Mouse (Mus musculus): Measurements from ENCODE around the gene Tanc2. TPM values are rescaled to one million over a fixed set of nuclear protein-coding genes. Genes with fewer than 3 reads are reported as not detected.

The Tanc2 gene
- polyA plus RNA-seq, 1 experiment from 2014 or later, result 9.5 TPM

- peaks cover 17% of the 10 kb centered on the region for H3K4me1 ChIP-seq
- H3K4me3 ChIP-seq, result no peak overlapping the region; the same call in 1 of the 2 replicates
- WGBS, result 57% methylated on average over 10 of the region's 10 CpGs
- ATAC-seq (ENCODE audit: insufficient number of reproducible peaks, low FRiP score, low TSS enrichment, low read depth), result no peak
- H3K27ac ChIP-seq, result no peak overlapping the region
- no peaks in the 10 kb centered on the region for H3K9me3 ChIP-seq
- H3K4me2 ChIP-seq, result peak overlapping the region; percentile 100; the same call in 1 of the 2 replicates
- H3K27me3 ChIP-seq, result peaks cover 51% of the 10 kb centered on the region
- H3K9ac ChIP-seq, result no peak overlapping the region
- H3K36me3 ChIP-seq, result no peaks in the 10 kb centered on the region
Observed at GRCm38 (mm10) chr11:105968948-105969347, 379.2 kb downstream of the Tanc2 start.

GRCm38 (mm10) chr11:105969516-105969915 is 379.7 kb downstream of the Tanc2 start:
- Histone ChIP-seq H3K9ac (no peak overlapping the region), H3K27ac (no peak overlapping the region), H3K9me3 (no peaks in the 10 kb centered on the region), H3K36me3 (no peaks in the 10 kb centered on the region), H3K4me3 (no peak overlapping the region), H3K27me3 (peaks cover 51% of the 10 kb centered on the region), H3K4me2 (no peak overlapping the region), H3K4me1 (peaks cover 17% of the 10 kb centered on the region)
- WGBS, result 56% methylated on average over 1 of the region's 1 CpGs
- no peak for ATAC-seq (ENCODE audit: insufficient number of reproducible peaks, low FRiP score, low TSS enrichment, low read depth)

- H3K4me3 ChIP-seq, result no peak overlapping the region
- no peak overlapping the region for H3K27ac ChIP-seq
- H3K4me1 ChIP-seq, result no peaks in the 10 kb centered on the region
- H3K27me3 ChIP-seq, result peaks cover 10% of the 10 kb centered on the region
- no peak for ATAC-seq (ENCODE audit: insufficient number of reproducible peaks, low FRiP score, low TSS enrichment, low read depth)
- no peaks in the 10 kb centered on the region for H3K36me3 ChIP-seq
- H3K9ac ChIP-seq, result no peak overlapping the region
- WGBS, result 84% methylated on average over 6 of the region's 6 CpGs
- no peaks in the 10 kb centered on the region for H3K9me3 ChIP-seq
- H3K4me2 ChIP-seq, result no peak overlapping the region
Observed at GRCm38 (mm10) chr11:105974593-105974992, 384.8 kb downstream of the Tanc2 start.

- H3K9me3 ChIP-seq, result no peaks in the 10 kb centered on the region
- no peak for ATAC-seq (ENCODE audit: insufficient number of reproducible peaks, low FRiP score, low TSS enrichment, low read depth)
- no peak overlapping the region for H3K4me2 ChIP-seq
- WGBS, result 66% methylated on average over 3 of the region's 3 CpGs
- H3K9ac ChIP-seq, result no peak overlapping the region
- H3K36me3 ChIP-seq, result no peaks in the 10 kb centered on the region
- no peak overlapping the region for H3K4me3 ChIP-seq
- H3K27ac ChIP-seq, result no peak overlapping the region
- peaks cover 5% of the 10 kb centered on the region for H3K27me3 ChIP-seq
- no peaks in the 10 kb centered on the region for H3K4me1 ChIP-seq
Observed at GRCm38 (mm10) chr11:105975050-105975449, 385.3 kb downstream of the Tanc2 start.

DNA sequence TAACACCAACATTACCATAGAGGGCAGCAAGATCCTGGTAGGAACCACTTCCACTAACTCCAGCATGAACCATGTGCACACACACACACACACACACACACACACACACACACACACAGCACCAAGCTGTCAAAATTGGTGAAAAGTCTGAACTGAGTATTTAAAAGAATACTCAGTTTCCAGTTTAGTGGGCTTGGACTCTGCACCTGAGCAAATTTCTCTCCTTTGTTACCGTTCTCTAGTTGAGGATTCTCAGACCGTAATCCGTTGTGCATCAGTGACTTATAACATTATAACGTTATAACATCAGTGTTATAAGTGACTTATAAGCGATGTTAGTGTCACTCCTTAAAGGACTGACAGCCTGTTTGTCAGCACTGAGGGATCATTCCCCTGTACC is 385.9 kb downstream of the Tanc2 start:
- Histone ChIP-seq H3K27me3 (no peaks in the 10 kb centered on the region), H3K4me2 (no peak overlapping the region), H3K36me3 (no peaks in the 10 kb centered on the region), H3K27ac (no peak overlapping the region), H3K4me1 (no peaks in the 10 kb centered on the region), H3K9ac (no peak overlapping the region), H3K4me3 (no peak overlapping the region), H3K9me3 (no peaks in the 10 kb centered on the region)
- no peak for ATAC-seq (ENCODE audit: insufficient number of reproducible peaks, low FRiP score, low TSS enrichment, low read depth)
- 87% methylated on average over 5 of the region's 5 CpGs for WGBS

DNA sequence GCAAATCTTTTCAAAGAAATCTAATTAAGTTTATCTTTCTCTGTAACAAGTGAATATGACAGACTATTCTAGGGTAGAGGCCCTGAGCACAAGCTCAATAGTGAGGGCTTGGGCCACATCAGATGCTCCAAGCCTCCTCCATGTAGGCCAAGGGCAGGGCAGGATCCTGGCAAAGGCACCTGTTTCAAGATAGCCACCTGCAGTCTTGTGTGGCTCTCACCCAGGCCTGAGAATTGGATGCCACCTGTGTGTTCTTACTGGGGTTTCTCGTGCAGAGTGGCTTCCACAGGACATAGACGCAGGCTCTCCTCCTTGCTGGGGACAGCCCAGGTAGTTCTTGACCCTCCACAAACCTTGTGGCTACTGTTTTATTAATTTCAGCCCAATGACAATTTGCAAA is 388.4 kb downstream of the Tanc2 start:
- no peaks in the 10 kb centered on the region for H3K36me3 ChIP-seq
- H3K27ac ChIP-seq, result no peak overlapping the region
- H3K9me3 ChIP-seq, result no peaks in the 10 kb centered on the region
- no peaks in the 10 kb centered on the region for H3K4me1 ChIP-seq
- H3K4me3 ChIP-seq, result no peak overlapping the region
- no peak overlapping the region for H3K4me2 ChIP-seq
- no peak overlapping the region for H3K9ac ChIP-seq
- 79% methylated on average over 2 of the region's 2 CpGs for WGBS
- no peak for ATAC-seq (ENCODE audit: insufficient number of reproducible peaks, low FRiP score, low TSS enrichment, low read depth)
- no peaks in the 10 kb centered on the region for H3K27me3 ChIP-seq

- no peaks in the 10 kb centered on the region for H3K4me1 ChIP-seq
- no peak overlapping the region for H3K9ac ChIP-seq
- H3K27me3 ChIP-seq, result no peaks in the 10 kb centered on the region
- no peaks in the 10 kb centered on the region for H3K36me3 ChIP-seq
- no peak overlapping the region for H3K4me3 ChIP-seq
- no peak overlapping the region for H3K4me2 ChIP-seq
- WGBS, result 63% methylated on average over 5 of the region's 5 CpGs
- ATAC-seq (ENCODE audit: insufficient number of reproducible peaks, low FRiP score, low TSS enrichment, low read depth), result no peak
- H3K9me3 ChIP-seq, result no peaks in the 10 kb centered on the region
- H3K27ac ChIP-seq, result no peak overlapping the region
Observed at GRCm38 (mm10) chr11:105978634-105979033, 388.8 kb downstream of the Tanc2 start.

Small RNA genes within 50 kb of the gene (microRNA-seq; reads per million reads assigned to microRNA genes)
- not detected for gene Gm23990

Other genes with a start within 250 kb of the Tanc2 start
- gene March10, start 133.3 kb upstream of the Tanc2 start, polyA plus RNA-seq (2015; fragmentation: Nextera tagmentation; extraction: Ambion mirVana), result not detected in 2 replicates

All from limb, embryonic 15.5 days (tissue).